Mouse (Mus musculus) forelimb bud, embryonic 11.5 days (tissue): Measurements from ENCODE around the gene Dip2c.

Source experiments
- DNase-seq: peaks from one replicate; pipeline ENCODE4 v3.0.0-alpha.2; 2012; ENCODE audit warnings: low read depth, low spot score

Gene Dip2c

DNA sequence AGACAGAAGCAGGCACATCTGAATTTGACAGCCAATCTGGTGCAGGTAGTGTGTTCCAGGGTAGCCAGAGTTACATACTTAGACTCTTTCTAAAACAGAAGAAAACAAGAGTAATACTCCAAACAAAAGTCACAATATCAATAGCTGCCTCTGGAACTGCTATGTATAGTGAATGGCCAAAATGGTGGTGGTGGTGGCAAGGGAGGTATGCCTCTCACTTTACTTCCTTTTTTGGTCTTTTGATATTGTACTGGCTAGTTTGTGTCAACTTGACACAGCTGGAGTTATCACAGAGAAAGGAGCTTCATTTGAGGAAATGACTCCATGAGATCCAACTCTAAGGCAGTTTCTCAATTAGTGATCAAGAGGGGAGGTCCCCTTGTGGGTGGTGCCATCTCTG, 148.1 kb downstream of the Dip2c start:
- DNase-seq: no peak

GRCm38 (mm10) chr13:9426267-9426666, 149.9 kb downstream of the Dip2c start:
- DNase-seq: no peak

DNA sequence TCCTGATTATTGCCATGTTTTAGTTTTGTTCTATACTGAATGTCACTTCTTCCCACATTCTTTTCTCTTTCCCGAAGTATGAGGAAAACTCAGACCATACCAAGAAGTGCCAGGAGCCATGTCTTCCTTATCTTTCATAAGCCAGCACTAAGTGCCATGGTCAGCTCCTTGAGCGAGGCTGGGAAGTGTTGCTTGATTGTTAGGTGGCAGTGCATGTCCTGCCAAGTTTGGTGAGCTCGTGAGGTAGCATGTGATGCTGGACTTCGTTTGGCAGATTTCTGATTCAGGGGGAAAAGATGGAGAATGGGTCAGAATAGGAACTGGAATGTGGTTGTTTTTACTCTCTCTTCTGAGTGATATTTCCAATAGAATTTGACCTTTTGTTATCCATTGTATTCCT, 150.5 kb downstream of the Dip2c start:
- no peak for DNase-seq

GRCm38 (mm10) chr13:9429884-9430283, 153.6 kb downstream of the Dip2c start:
- no peak for DNase-seq

DNA sequence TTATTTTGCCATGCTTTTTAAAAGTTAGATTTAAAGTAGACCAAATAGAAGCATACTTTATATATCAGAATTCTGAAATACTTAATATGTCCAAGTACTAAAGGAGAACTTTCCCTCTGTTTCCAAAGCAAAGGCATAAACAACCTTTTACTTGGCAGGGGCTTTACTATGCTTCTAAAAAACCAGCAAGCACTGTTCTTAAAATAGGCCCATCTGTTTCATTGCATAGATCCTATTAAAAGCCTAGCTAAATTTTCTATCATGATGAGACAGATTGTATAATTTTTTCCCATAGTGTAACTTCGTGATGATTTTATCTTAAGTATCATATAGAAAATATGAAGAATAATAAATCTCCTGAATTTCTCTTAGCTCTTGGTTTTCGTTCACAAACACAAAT, 154.4 kb downstream of the Dip2c start:
- DNase-seq: no peak

DNA sequence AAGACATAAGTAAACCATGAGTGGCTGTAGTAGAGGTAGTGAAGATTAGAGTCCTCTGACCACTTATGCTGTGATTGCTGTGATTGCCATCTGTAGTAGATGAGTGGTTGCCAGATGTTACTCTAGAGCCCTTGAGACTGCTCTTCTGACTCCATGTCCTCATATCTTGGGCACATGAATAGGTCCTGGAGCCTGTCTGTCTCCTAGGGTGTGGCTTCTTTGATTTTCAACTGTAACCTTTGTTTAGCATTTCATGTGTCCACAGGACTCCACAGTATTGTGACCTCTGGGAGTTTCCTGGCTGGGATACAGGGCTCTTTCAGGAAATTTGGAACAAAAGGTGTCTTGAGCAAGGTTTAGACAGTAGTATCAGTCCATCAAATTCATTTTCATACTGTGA, 155.1 kb downstream of the Dip2c start:
- no peak for DNase-seq

DNA sequence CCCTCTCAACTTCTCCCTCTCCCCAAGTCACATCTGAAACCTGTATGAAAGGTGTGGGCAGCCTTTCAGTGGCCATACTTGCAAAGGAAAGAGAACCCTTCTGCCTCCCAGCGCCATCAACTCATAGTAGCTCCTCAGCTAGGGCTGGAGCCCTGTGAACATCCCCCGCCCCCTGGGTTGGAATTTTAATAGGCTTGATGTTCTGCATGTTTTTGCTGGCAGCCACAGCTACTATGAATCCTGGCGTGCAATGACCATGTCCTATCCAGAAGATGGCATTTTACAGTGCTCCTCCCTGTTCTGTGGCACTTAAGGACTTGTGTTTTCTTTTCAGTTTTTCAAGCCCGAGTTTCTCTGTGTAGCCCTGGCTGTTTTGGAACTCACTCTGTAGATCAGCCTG, 166.7 kb downstream of the Dip2c start:
- DNase-seq: no peak

- DNase-seq: no peak
Measured at GRCm38 (mm10) chr13:9445533-9446294, 169.4 kb downstream of the Dip2c start.

GRCm38 (mm10) chr13:9446448-9447115, 170.3 kb downstream of the Dip2c start:
- no peak for DNase-seq

DNA sequence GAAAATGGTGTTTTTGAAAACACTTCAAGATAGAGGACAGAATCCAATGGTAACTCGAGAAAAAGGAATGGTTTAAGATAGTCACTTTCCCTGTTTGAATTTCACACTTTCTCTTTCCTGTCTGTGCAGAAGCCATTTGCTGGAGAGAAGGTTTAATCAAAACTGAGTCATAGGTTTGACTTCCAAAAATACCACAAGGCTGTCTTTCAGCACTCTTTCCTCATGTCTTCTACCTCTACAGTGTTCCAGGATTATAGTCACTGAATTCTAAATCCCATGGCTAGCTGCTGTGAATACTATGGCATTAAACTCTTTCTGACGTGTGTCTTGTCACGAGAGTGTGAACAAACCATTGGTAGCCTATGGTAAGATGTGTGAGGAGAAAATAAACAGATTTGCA, 173.9 kb downstream of the Dip2c start:
- no peak for DNase-seq

DNA sequence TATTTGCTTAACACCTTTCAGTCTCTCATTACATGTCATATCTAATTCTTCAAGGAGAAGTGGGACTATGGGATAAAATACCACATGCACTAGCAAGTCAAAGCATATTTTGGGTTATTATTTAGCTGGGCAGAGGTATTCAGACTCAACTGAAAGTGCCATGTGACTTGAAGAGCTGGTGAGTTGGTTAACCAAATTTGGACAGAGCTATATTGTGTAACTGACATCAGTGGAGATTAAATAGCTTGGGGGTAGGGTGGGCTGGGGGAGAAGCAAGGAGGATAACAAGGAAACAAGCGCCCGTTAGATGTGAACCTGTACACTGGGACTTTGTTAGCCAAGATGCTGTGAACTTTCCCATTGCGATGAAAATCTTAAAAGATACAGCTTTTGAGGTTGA, 175.6 kb downstream of the Dip2c start:
- DNase-seq: no peak

DNA sequence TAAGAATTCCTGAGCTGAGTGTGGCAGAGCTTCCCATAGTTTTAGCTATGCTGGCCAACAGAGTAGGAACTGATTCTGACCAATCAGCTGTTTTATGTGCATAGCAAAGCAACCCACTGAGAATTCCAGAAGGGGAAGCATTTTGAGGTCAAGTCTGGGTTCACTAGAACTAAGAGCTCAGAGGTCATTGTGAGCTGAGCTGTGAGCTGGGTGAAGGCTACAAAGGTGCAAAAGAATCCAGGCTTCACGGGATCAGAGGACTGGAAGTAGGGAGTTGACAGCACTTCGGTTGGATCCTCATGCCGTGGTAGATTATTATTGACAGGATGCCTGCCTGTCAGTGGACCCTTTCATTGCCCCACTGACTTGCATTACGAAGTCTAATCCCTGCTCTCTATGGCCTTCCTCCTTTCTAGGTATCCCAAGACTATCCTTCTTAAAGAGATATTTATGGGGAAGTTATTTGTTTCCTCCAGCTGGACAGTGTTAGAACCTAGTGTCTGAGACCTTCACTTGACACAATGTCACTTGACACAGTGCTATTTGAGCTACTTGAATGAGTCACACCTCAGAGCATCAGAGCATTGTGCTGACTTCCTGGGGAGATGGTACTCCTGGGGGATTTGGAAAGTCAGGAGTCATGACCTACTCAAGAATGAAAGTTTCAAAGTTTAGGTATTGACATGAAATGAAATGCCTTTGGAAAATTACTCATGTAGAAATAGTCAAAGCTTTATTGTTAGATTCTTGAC, 178.3 kb downstream of the Dip2c start:
- no peak for DNase-seq

GRCm38 (mm10) chr13:9455979-9456378, 179.7 kb downstream of the Dip2c start:
- no peak for DNase-seq

GRCm38 (mm10) chr13:9457420-9458308, 181.3 kb downstream of the Dip2c start:
- DNase-seq: no peak

- no peak for DNase-seq
Measured at GRCm38 (mm10) chr13:9464457-9464856, 188.1 kb downstream of the Dip2c start.

DNA sequence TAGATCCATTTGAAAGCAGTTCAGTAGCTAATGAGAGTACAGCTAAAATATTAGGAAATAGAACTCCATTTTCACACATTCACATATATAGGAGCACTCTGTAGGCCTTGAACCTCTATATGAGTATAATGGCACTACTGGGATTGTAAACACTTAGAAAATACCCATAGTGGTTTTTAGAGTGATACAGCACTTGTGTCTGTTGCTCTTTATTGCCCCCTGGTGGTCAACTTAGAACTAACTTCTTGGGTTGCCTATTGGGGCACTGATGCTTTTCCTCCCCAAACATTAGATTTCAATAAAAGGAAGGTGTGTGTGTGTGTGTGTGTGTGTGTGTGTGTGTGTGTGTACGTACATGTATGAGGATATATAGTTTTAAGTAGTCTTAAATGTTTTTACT, 190.9 kb downstream of the Dip2c start:
- peak; percentile 62 for DNase-seq

DNA sequence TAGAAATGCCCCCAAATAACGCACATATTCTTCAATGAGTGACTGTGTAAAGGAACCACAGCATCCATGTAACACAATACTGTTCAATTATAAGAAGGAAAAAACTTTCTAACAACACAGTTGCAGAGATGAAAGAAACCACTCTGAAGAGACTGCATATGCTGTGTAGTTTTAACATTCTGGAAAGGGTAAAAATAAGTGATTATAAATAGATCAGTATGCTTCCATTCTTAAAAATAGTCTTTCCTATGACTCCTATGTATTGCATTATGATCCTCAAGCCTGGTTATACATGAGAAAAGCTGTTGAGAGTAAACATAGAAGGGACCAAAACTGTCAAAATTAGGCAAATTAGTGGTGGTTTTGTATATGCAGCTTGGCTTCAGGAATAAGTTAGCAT, 197.1 kb downstream of the Dip2c start:
- DNase-seq: no peak

GRCm38 (mm10) chr13:9481722-9482121, 205.4 kb downstream of the Dip2c start:
- no peak for DNase-seq

- DNase-seq: no peak
Measured at GRCm38 (mm10) chr13:9489696-9490095, 213.4 kb downstream of the Dip2c start.

DNA sequence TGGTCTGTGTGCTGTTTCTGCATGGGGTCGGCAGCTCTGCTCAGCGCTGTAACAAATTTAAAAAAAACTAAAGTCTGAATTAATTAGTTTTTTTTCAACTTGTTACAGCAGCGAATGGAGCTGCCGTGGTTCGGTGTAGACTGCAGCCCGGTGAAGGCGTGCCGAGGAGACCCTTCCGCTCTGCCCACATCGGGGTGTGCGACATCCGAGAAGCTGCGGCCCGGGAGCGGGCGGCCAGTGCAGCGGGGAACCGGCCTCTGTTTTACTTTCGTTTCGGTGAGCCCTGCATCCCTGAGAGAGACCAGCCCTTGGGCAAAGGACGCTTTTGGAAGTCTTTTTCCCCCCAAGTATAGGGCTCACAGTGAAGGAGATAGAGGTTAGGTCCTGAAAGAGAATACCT, 218.4 kb downstream of the Dip2c start:
- no peak for DNase-seq

- no peak for DNase-seq
Measured at GRCm38 (mm10) chr13:9504118-9504856, 228.0 kb downstream of the Dip2c start.
